Mouse (Mus musculus): ENCODE data around the gene Ccdc92. TPM values are rescaled to one million over a fixed set of nuclear protein-coding genes. Genes with fewer than 3 reads are reported as not detected.
A peak's percentile ranks its signal among the peaks of the same experiment; 100 is the strongest.

Ccdc92 gene
- total RNA-seq, 1 experiment from 2014 or later = 4.2 TPM

DNA sequence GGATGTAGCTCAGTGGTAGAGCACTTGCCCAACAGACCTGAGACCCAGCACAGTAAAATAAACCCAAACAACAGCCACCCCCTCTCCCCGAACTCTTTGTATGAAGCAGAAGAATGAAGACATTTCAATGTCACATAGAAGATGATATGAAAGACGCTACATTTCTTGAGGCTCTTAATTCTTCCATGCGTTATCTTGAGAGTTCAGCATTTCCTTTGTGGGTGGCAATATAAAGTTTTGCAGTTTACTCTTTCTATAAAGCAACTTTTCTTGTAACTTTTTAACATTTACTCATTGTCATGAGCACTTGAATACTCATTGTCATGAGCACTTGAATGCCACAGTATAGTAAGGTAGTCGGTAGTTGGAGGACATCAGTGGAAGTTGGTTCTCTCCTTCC lies 8.0 kb downstream of the Ccdc92 start:
- DNase-seq = no peak

DNA sequence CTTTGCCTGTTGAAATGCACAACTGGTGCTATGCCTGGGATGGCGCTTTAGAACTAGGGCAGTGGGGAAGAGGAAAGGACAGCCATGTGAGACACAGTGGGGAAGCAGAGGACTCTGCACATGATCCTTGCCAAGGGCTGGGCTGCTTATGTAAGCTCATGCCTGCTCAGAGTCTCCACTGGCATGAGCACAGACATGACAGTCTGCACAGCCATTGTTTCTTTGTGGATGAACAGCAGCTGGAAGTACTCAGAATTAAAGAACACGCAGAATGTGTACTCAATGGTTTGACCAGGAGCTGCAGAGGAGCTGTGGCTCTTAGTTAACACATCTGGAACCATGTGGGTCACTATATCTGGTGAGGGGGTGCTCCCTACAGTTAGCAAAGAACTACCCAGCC lies 9.1 kb downstream of the Ccdc92 start:
- no peak for DNase-seq

- DNase-seq = no peak
Observed at GRCm38 (mm10) chr5:124852294-124852693, 9.9 kb downstream of the Ccdc92 start.

GRCm38 (mm10) chr5:124851572-124851971 lies 10.7 kb downstream of the Ccdc92 start:
- DNase-seq = no peak

DNA sequence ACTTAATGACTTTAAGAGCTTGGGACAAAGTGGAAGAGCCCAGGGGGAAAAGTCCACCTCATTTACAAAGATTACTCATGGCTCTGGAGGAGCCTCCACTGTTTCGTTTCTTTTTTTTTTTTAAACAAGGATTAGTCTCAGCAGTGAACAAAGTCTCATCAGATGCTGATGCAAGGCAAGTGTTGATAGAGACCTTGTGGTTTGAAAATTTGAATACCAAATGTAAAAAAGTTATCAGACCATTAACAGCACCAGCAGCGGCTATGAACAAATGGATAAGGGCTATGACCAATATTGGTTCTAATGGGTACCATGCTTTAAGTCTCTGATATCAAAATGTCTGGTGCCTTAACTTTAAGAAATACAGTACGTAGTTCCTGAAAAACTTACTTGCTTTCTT lies 13.2 kb downstream of the Ccdc92 start:
- DNase-seq = no peak

DNA sequence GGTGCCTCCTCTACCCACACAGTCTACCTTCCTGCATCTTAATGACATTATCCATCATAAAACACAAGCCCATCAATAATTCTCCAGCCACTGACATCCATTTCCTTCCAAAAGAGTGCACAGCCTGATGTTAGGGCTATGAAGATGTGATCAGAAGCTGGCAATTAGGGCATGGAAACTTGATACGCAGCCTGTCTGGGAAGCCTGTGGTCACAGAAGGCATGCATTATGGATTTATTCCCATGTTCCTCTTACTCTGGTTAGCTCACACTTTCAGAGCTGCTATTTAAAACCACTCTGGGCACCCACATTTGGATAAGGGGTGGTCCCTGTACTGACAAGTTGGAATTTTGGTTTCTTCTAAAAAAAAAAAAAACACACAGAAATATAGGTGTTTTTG lies 15.2 kb downstream of the Ccdc92 start:
- DNase-seq = no peak

GRCm38 (mm10) chr5:124844929-124845328 lies 17.3 kb downstream of the Ccdc92 start:
- DNase-seq = no peak

DNA sequence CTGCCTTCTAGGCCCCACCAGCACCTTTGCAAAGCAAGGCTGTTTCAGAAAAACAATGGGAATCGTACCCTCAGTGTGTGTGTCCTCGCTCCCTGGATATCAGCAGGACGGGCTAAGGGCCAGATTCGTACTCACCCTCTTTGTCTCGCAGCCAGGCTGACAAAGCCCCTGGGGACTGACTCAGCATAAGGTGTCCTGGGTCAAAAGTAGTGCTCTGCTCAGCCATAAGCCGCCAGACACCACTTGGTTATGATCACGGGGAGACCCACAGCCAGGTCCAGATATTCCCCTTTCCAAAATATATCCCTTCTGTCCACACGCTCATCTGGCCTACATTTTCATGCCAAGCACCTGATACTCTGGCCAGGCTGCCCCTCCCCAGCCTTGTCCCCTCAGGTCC lies 18.8 kb downstream of the Ccdc92 start:
- DNase-seq = peak; percentile 55

GRCm38 (mm10) chr5:124840669-124841068 lies 21.6 kb downstream of the Ccdc92 start:
- no peak for DNase-seq

GRCm38 (mm10) chr5:124840202-124840601 lies 22.0 kb downstream of the Ccdc92 start:
- no peak for DNase-seq

DNA sequence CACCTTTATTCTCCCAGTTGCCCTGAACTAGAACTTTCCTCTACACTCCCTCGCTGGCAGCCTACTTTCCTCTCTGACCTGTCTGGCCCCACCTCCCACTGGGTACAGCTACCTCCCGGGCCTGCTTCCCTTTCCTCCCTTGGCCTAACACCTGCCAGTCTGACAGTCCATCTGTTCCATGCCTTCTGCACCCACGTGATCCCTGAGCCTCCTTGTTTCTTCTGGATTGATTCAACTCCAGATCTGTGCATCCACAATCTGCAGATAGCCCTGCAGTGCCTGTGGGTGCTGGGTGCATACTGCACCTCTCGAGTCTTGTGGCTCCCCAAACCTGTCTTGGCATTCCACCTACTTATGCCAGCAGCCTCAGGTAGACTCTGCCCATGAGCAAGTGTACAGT lies 25.6 kb downstream of the Ccdc92 start:
- DNase-seq = no peak

- no peak for DNase-seq
Observed at GRCm38 (mm10) chr5:124836075-124836474, 26.1 kb downstream of the Ccdc92 start.

DNA sequence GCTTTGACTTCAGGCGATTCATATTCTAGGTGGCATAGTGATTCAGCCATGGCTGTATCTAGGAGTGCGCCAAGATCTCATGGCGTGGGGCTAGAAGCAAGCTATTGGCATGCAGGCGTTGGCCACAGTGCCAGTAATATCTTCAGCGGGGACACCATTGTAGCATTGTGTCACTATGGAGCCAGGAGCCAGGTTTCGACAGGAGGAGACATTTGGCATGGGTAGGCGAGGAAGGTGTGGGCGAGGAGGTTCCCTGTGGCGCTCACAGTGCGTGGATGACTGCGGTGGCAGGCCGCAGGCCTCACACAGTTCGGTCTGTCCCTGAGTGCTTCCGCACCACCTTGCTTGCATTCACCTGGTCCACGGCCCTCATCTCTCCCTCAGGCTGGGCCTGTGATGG lies 27.0 kb downstream of the Ccdc92 start:
- DNase-seq = no peak

GRCm38 (mm10) chr5:124830331-124830730 lies 31.9 kb downstream of the Ccdc92 start:
- no peak for DNase-seq

- no peak for DNase-seq
Observed at GRCm38 (mm10) chr5:124822128-124822894, 39.9 kb downstream of the Ccdc92 start.

GRCm38 (mm10) chr5:124817050-124817449 lies 45.2 kb downstream of the Ccdc92 start:
- DNase-seq = no peak

DNA sequence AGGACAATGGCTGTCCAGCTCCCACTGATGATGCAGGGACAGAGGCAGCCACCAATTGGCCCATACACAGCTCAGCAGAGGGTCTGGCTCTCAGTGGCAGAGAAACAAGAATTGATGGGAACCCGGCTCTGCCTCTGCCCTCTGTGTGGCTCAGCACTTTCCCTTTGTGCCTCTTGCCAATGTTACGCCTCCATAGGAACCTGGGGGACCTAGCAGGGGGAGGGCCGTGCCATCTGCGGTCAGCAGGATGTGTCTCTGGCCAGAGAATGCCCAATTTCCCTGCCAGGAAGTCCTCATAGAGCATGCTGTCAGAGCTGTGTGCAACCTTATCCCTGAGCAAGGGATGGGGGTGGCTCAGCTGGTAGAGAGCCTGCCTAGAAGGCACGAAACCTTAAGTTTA lies 47.4 kb downstream of the Ccdc92 start:
- DNase-seq = peak; percentile 11

DNA sequence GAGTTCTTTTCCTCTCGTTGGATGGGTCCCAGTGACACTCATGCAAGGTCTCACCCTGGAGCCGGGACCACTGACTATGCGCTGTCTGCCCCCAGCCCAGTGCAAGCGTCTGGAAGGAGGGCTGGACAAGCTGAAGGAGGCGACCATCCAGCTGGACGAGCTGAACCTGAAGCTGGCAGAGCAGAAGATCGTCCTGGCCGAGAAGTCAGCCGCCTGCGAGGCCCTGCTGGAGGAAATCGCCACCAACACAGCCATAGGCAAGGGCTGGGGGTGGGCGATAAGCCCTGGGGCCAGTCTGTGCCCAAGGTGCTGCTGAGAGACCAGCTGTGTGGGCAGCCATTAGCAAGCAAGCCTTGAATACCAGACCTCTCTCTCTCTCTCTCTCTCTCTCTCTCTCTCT lies 49.8 kb downstream of the Ccdc92 start:
- DNase-seq = no peak

DNA sequence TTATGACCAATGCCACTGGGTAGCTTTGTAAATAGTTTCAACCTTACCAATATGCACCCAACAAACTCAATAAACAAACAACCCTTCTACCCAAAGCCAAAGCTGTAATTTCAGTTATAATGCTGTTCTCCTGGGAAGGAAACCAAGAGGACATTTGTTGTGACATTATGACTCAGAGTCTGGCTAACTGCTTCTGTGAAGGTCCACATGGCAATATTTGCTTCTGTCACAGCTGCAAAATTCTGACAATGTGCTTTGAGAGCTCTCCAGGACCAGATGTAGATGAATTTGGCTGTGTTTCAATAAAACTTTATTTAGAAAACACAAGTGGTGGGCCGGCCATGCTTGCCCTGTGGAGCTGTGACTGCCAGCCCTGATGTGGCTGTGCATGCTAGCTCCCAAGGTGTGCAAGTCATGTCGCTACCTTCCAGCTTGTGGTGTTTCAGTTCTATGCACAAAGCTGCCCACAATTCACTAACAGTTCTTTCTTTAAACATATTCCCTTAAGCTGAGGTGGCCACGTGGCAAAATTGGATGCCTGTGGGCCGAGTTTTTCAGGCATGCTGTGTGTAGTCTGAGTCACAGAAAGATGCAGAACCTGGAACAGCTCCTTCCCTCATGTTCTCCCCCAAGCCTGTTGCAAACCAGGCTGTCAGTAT lies 52.4 kb downstream of the Ccdc92 start:
- DNase-seq = peak; percentile 24

- no peak for DNase-seq
Observed at GRCm38 (mm10) chr5:124792112-124792511, 70.1 kb downstream of the Ccdc92 start.

GRCm38 (mm10) chr5:124785650-124786049 lies 76.6 kb downstream of the Ccdc92 start:
- no peak for DNase-seq
